Mouse (Mus musculus) heart, adult 2 months (tissue): ENCODE results near the gene Vmn1r18. TPM values are rescaled to one million over a fixed set of nuclear protein-coding genes. Genes with fewer than 3 reads are reported as not detected.
"Not testable (repeated sequence)": the region's sequence is repeated elsewhere in the genome, so short reads cannot be mapped to it uniquely, and the experiment has no call there.

Experiments used
- DNase-seq, 2 experiments: peaks; one replicate each; pipeline ENCODE4 v3.0.0; 2021
- H3K27ac ChIP-seq: fragments of 200-600 bp; 2 replicates; pipeline ENCODE4 v1.8.1; 2022
- H3K27me3 ChIP-seq: fragments of 200-500 bp; 2 replicates; pipeline ENCODE4 v1.6.1; 2012; ENCODE audit warnings: mild to moderate bottlenecking, low read length, inconsistent platforms, mixed read lengths; ENCODE audit not compliant: control insufficient read depth, insufficient read depth
- H3K36me3 ChIP-seq: fragments of 200-500 bp; 2 replicates; pipeline ENCODE4 v1.6.1; 2012; ENCODE audit warnings: low read length, inconsistent platforms; ENCODE audit not compliant: control insufficient read depth, insufficient read depth
- H3K4me1 ChIP-seq: fragments of 200-500 bp; 2 replicates; pipeline ENCODE4 v1.6.1; 2011; ENCODE audit warnings: low read length; ENCODE audit not compliant: control insufficient read depth, insufficient read depth
- H3K4me3 ChIP-seq: fragments of 200-600 bp; 2 replicates; pipeline ENCODE4 v1.8.1; 2022
- H3K79me2 ChIP-seq: fragments of 200-500 bp; replicated peaks from 2 replicates; pipeline ENCODE4 v1.6.1; 2012; ENCODE audit warnings: mild to moderate bottlenecking, inconsistent platforms, low read length, moderate library complexity, mixed read lengths; ENCODE audit not compliant: control insufficient read depth, insufficient read depth
- H3K9ac ChIP-seq: fragments of 200-500 bp; 2 replicates; pipeline ENCODE4 v1.6.1; 2012; ENCODE audit warnings: low read depth, mild to moderate bottlenecking, control low read depth, inconsistent platforms, low read length, mixed read lengths
- CTCF ChIP-seq: fragments of 200-600 bp; IDR thresholded peaks from 2 replicates; pipeline ENCODE4 v1.8.1; 2022; ENCODE audit warnings: antibody characterized with exemption, mild to moderate bottlenecking, moderate library complexity
- EP300 ChIP-seq: fragments of 200-500 bp; IDR thresholded peaks from 2 replicates; pipeline ENCODE4 v1.6.1; 2011; ENCODE audit warnings: low read depth, low read length, control low read depth; ENCODE audit not compliant: insufficient read depth
- POLR2A ChIP-seq: fragments of 200-500 bp; IDR thresholded peaks from 2 replicates; pipeline ENCODE4 v1.6.1; 2011; ENCODE audit warnings: mild to moderate bottlenecking, low read depth, low read length, control low read depth; ENCODE audit not compliant: insufficient read depth
- WGBS: fragments of 180-500 bp; shearing (Covaris S2); methylation state at CpG from one replicate; pipeline ENCODE4 v1.1.7; 2018; 5-methylcytosine and 5-hydroxymethylcytosine counted together
- intact Hi-C: fragments of 180-260 bp; cut with DNase I; formaldehyde crosslinking; loops from one replicate; pipeline ENCODE4 v1.15.1; 2025
- long read RNA-seq: library from polyadenylated mRNA; stranded (forward); transcript quantifications from one replicate; pipeline ENCODE4 v2.0.0, GENCODE M21; 2021
- polyA plus RNA-seq: library from polyadenylated mRNA; depleted of rRNA; stranded (reverse); fragments of >200 nt; gene quantifications from 2 replicates; pipeline ENCODE4 v1.2.3, GENCODE M21; 2012; rRNA removed
- total RNA-seq, 2 experiments: library from RNA; stranded (reverse); gene quantifications; 2 replicates each; pipeline ENCODE4 v1.2.3; 2021

The Vmn1r18 gene
- total RNA-seq, result not detected
- not detected in 2 replicates for polyA plus RNA-seq
- long read RNA-seq, result 0 reads

- H3K4me3 ChIP-seq, result no peak within 1 kb of the TSS
- no peak within 1 kb of the TSS for H3K9ac ChIP-seq
- TF ChIP-seq EP300, result no peak
- TF ChIP-seq CTCF, result no peak
- no peak for TF ChIP-seq POLR2A
- no peaks in the 10 kb centered on the region for H3K27me3 ChIP-seq
- H3K4me1 ChIP-seq, result no peaks in the 10 kb centered on the region
- no peak within 1 kb of the TSS for H3K27ac ChIP-seq
- no peaks in the 10 kb centered on the region for H3K36me3 ChIP-seq
- no peak for DNase-seq
- intact Hi-C loops, result no loop called here
- H3K79me2 ChIP-seq, result no peaks in the 10 kb centered on the region
These were observed at the start of gene Vmn1r18 for GRCm38 (mm10) chr6:57395683-57396082. Vmn1r18 (minus strand) TSS chr6:57395783.

DNA sequence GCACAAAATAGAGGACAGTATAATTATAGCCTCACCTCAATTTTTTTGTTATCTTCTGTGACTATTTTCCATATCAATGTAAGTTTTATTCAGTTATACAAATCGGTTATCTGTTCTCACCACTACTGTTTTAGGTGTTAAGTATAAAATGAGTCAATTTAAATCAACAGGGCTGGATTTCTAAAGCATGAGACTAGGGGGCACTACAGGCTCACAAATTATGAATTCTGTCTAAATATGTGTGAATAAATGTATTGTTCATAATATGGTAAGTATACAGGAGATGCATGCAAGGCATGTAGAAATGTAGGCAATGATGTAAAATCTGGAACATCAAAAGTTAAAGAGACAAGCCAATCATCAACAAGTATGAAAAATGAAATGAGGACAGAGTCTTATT, 35.6 kb upstream of the Vmn1r18 start:
- no peak for DNase-seq
- TF ChIP-seq EP300 (no peak), POLR2A (no peak), CTCF (peak; percentile 73)
- Histone ChIP-seq H3K27ac (no peak overlapping the region), H3K79me2 (no peaks in the 10 kb centered on the region), H3K9ac (no peak overlapping the region), H3K4me1 (no peaks in the 10 kb centered on the region), H3K4me3 (no peak overlapping the region), H3K36me3 (no peaks in the 10 kb centered on the region), H3K27me3 (no peaks in the 10 kb centered on the region)
- 63% methylated on average over 1 of the region's 1 CpGs for WGBS
- intact Hi-C loops, result loop anchor here (1.0 to 10.0 kb wide), 2 partner anchors 139 to 434 kb away; no protein-coding TSS in a partner anchor

DNA sequence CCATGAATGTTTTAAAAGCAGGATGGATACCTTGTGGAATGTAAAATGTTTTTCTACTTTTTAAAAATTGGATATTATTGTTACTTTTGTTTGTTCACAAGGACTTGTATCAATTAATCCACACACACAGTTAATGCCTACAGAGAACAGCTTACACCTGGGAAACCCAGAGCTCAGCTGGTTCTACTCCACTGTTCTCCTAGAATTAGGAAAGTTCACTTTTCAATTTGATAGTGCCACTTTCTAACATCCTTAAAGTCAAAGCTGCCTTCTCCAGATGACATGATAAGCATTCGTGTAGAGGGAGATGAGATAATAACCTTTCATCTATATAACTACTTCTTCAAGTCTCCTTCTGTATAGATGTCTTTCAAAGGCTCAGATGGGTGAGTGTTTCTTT, 33.0 kb upstream of the Vmn1r18 start, which contains the start of gene Vmn1r20:
Gene Vmn1r20 (plus strand): TSS at position 301 of the 400 bp plus-strand sequence.
- H3K79me2 ChIP-seq, result no peaks in the 10 kb centered on the region
- DNase-seq, result no peak
- H3K4me3 ChIP-seq, result no peak within 1 kb of the TSS
- H3K4me1 ChIP-seq, result no peaks in the 10 kb centered on the region
- TF ChIP-seq POLR2A (no peak), EP300 (no peak), CTCF (no peak)
- WGBS, result 35% methylated on average over 1 of the region's 1 CpGs
- H3K9ac ChIP-seq, result no peak within 1 kb of the TSS
- no peaks in the 10 kb centered on the region for H3K36me3 ChIP-seq
- no peak within 1 kb of the TSS for H3K27ac ChIP-seq
- intact Hi-C loops, result no loop called here
- H3K27me3 ChIP-seq, result no peaks in the 10 kb centered on the region

GRCm38 (mm10) chr6:57403480-57403879, 7.9 kb upstream of the Vmn1r18 start, which contains the start of gene Vmn1r19:
Vmn1r19 (plus strand) TSS chr6:57403780.
- DNase-seq, H3K4me1 ChIP-seq, H3K27me3 ChIP-seq, H3K27ac ChIP-seq, H3K36me3 ChIP-seq, intact Hi-C loops, H3K4me3 ChIP-seq, H3K9ac ChIP-seq, H3K79me2 ChIP-seq: not testable (repeated sequence)
- WGBS, result 45% methylated on average over 3 of the region's 3 CpGs

DNA sequence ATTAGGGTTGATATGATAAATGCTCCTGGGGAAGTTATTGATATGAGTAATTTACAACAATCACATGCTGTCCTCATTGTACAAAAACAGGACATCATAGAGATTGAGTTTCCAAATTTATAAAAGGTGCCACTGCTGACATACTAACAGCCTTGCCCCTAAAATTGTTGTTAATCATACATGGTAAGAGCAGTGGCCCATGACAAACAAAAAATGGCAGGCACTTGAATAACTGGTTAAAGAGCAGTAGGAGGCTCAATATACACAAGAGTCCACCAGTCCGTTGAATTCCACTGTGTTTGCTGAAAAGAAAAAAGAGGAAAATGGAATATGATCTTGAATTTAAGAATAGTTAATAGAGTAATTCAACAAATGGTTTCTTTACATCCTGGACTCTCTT, 28.1 kb downstream of the Vmn1r18 start:
- Histone ChIP-seq H3K9ac (no peak overlapping the region), H3K79me2 (no peaks in the 10 kb centered on the region), H3K27ac (no peak overlapping the region), H3K4me3 (no peak overlapping the region), H3K4me1 (no peaks in the 10 kb centered on the region), H3K36me3 (no peaks in the 10 kb centered on the region), H3K27me3 (no peaks in the 10 kb centered on the region)
- TF ChIP-seq POLR2A (no peak), CTCF (no peak), EP300 (no peak)
- WGBS, result 91% methylated on average over 1 of the region's 1 CpGs
- no peak for DNase-seq
- intact Hi-C loops, result no loop called here

GRCm38 (mm10) chr6:57365866-57366265, 29.7 kb downstream of the Vmn1r18 start:
- H3K4me3 ChIP-seq, H3K79me2 ChIP-seq, H3K27me3 ChIP-seq, H3K36me3 ChIP-seq, H3K4me1 ChIP-seq, intact Hi-C loops, H3K27ac ChIP-seq, DNase-seq, H3K9ac ChIP-seq: not testable (repeated sequence)
- 80% methylated on average over 1 of the region's 1 CpGs for WGBS

DNA sequence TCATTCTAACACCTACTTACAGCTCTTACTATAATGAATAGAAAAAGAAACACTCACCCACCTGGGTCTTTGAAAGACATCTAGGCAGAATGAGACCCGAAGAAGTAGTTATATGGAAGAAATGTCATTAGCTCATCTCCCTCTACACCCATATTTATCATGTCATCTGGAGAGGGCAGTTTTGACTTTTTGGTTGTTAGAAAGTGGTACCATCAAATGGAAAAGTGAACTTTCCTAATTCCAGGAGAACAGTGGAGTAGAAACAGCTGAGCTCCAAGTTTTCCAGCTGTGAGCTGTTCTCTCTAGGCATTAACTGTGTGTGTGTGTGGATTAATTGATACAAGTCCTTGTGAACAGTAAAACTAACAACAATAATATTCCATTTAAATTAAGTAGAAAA, 32.0 kb downstream of the Vmn1r18 start, which contains the start of gene Vmn1r17:
Gene Vmn1r17 (minus strand): TSS at position 101 of the 400 bp plus-strand sequence.
- intact Hi-C loops, result no loop called here

More for the DNA sequence above, 32.0 kb downstream of the Vmn1r18 start, which contains the start of gene Vmn1r17:
- WGBS, result 84% methylated on average over 1 of the region's 1 CpGs
- TF ChIP-seq POLR2A (no peak), CTCF (no peak), EP300 (no peak)
- H3K27ac ChIP-seq, result no peak within 1 kb of the TSS
- no peak for DNase-seq
- no peak within 1 kb of the TSS for H3K9ac ChIP-seq
- no peak within 1 kb of the TSS for H3K4me3 ChIP-seq
- no peaks in the 10 kb centered on the region for H3K27me3 ChIP-seq
- no peaks in the 10 kb centered on the region for H3K4me1 ChIP-seq
- H3K79me2 ChIP-seq, result no peaks in the 10 kb centered on the region
- H3K36me3 ChIP-seq, result no peaks in the 10 kb centered on the region
